Mouse (Mus musculus) left cerebral cortex, postnatal 36 days (tissue): ENCODE measurements around the gene Gm26920. TPM values are rescaled to one million over a fixed set of nuclear protein-coding genes. Genes with fewer than 3 reads are reported as not detected.
A peak's percentile ranks its signal among the peaks of the same experiment; 100 is the strongest.
"Not testable (repeated sequence)": the region's sequence is repeated elsewhere in the genome, so short reads cannot be mapped to it uniquely, and the experiment has no call there.

Source experiments
- DNase-seq, 2 experiments: peaks; one replicate each; pipeline ENCODE4 v3.0.0; 2021 to 2022; ENCODE audit warnings: low spot score in 2 of 2, mixed read lengths in 1 of 2
- intact Hi-C: fragments of 180-260 bp; cut with DNase I; formaldehyde crosslinking; loops from one replicate; pipeline ENCODE4 v1.15.1; 2025
- total RNA-seq, 2 experiments: library from RNA; stranded (reverse); gene quantifications; 2 replicates each; pipeline ENCODE4 v1.2.3; 2021

Gm26920 gene
- 1 to 10 TPM in 1 of 2 experiments, not detected in 1; 1.1 TPM for total RNA-seq

DNA sequence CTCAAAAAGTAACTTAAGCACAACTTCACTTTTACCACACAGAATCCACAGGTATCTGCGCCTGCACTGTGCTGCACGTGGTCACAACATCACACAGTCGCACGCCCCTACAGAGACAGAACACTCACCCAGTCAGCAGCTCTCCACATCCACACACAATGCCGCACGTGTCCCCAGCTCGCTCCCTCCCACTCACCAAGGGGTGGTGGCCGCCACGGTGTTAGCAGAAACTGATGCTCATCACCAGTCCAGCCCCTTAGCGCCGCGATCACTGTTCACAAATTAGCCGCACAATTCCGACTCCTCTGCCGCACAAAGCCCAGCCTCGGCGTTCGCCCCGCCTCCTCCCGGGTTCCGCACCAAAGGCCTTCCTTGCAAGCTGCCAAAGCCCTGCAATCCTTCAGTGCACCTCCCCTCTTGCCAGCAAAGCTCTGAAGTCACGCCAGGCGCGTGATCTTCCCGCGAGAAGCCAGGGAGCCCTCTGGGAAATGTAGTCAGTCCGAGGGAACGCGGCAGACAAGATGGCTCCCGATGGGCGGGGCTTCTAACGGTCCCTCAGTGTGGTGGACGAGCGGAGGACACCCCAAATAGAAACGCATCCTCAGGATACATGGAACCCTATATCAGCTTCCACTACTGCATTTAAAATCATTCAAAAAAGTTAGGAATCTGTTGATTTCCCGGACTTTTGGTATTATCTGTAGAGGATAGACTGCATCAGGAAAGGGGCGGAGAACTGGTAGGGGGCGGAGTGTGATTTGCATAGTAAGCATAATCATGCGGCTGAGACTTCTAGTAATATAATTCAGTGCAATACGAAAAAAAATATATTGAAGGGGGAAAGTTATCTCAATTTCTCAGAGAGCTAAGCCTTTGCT lies at the start of gene Gm26920, which contains the start of gene Zfp566:
Gene Gm26920, minus strand, starts transcription at position 319 of the 878 bp plus-strand sequence.
Gene Zfp566, minus strand, starts transcription at position 436 of the 878 bp plus-strand sequence.
- DNase-seq: peak; percentile 96
- intact Hi-C loops: loop anchor here (5.0 kb wide), 2 partner anchors 78 to 183 kb away; partner anchors contain the start of genes Zfp27 and Zfp383

- DNase-seq: peak in 1 of 2 experiments; percentile 15
- intact Hi-C loops: no loop called here
Measured at GRCm38 (mm10) chr7:30136826-30137225, 46.6 kb upstream of the Gm26920 start.

DNA sequence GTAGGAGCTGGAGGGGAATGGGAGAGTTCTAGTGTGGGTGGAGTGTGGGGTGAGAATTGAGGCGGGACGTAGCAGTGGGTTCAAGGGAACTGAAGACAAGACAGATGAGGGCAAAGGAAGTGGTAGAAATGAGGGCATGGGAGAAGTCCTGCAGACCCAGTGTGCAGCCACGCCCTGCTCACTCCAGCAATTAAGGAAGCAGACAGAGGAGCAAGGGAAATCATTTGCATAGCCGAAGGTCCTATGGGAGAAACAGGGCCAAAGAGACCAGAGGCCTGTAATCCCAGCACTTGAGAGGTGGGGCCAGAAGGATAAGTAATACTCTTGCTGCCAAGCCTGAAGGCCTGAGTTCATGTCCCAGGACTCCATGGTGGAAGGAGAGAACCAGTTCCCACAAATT lies 42.2 kb upstream of the Gm26920 start:
- DNase-seq: no peak
- intact Hi-C loops: no loop called here

- no peak for DNase-seq
- intact Hi-C loops: no loop called here
Measured at GRCm38 (mm10) chr7:30129900-30130299, 39.7 kb upstream of the Gm26920 start.

DNA sequence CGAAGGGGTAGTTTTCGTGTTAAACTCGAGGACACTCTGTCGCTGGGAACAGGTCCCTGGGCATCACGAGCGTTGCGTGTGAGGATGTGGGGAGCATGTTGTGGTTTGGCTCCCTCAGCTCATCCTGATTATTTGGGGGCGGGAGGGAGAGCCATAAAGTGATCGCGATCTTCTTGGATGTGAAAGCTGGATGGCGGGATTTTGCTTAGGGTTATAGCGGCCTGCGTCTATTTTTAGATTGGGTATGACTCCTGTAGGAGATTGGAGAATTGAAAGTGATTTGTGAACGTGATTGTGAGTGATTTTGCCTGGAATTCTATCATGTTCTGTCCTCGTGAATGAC lies 31.9 kb upstream of the Gm26920 start:
- DNase-seq: no peak
- intact Hi-C loops: no loop called here

GRCm38 (mm10) chr7:30121308-30122187 lies 31.3 kb upstream of the Gm26920 start, which contains the start of gene Zfp382:
Zfp382 (plus strand) TSS chr7:30121942.
- peak; percentile 91 to 92 for DNase-seq
- intact Hi-C loops: loop anchor here (2.0 kb wide), 1 partner anchor 23 kb away; no protein-coding TSS in a partner anchor

- DNase-seq, intact Hi-C loops: not testable (repeated sequence)
Measured at GRCm38 (mm10) chr7:30117935-30118334, 27.7 kb upstream of the Gm26920 start.

DNA sequence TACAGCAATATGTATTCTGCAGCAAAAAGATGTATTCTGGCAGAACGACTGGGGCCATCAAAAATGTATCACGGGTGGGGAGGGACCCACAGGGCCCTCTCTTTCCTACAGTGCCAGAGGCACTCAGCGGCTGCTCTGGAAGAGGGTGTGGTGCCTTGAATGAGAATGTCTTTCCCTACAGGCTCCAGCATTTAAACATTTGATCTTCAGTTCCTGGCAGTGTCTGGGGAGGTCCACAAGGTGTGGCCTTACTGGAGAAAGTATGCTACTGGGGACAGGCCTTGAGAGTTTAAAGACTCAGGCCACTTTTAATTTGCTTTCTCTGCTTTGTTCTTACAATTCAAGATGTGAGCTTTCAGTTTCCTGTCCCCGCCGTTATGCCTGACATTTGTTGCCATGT lies 25.9 kb upstream of the Gm26920 start:
- intact Hi-C loops: no loop called here
- no peak for DNase-seq

- intact Hi-C loops: loop anchor here (2.0 kb wide), 1 partner anchor 22 kb away; the partner anchor contains the start of gene Zfp382
- peak; percentile 83 for DNase-seq
Measured at GRCm38 (mm10) chr7:30099297-30099696, 9.1 kb upstream of the Gm26920 start.

DNA sequence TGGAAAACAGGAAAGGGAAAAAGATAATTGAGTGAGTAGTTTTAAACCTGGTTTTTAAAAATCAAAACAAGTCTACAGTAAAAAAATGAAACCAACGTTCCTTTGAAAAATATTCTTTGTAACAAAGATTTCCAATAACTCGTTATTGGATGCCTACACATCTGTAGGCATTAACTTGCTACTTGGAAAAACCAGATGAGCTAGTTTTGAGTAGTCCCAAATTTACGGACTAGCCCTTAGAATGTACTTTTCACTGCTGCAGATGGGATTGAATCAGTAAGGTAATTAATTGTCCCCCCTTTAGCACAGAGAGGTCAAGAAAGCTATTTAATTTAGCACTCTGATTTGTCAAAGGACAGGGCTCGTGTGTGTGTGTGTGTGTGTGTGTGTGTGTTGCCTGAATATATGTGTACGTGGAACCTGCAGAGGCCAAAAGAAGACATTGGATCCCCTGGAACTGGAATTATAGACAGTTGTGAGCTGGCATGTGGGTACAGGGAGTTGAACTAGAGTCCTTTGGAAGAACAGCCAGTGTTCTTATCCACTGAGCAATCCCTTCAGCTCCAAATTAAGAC lies 5.4 kb upstream of the Gm26920 start:
- intact Hi-C loops: loop anchor here (2.0 kb wide), 1 partner anchor 73 kb away; the partner anchor contains the start of gene Zfp146
- DNase-seq: no peak

- intact Hi-C loops: loop anchor here (2.0 to 5.0 kb wide), 3 partner anchors 74 to 188 kb away; partner anchors contain the start of genes Zfp146, Zfp27 and Zfp383
- peak; percentile 90 to 92 for DNase-seq
Measured at GRCm38 (mm10) chr7:30094646-30095429, 4.6 kb upstream of the Gm26920 start, which contains the start of gene Zfp260. Zfp260 (plus strand) TSS chr7:30094777.

- intact Hi-C loops: loop anchor here (2.0 to 5.0 kb wide), 3 partner anchors 75 to 187 kb away; partner anchors contain the start of genes Zfp146, Zfp27 and Zfp383
- no peak for DNase-seq
Measured at GRCm38 (mm10) chr7:30093918-30094415, 3.8 kb upstream of the Gm26920 start.

DNA sequence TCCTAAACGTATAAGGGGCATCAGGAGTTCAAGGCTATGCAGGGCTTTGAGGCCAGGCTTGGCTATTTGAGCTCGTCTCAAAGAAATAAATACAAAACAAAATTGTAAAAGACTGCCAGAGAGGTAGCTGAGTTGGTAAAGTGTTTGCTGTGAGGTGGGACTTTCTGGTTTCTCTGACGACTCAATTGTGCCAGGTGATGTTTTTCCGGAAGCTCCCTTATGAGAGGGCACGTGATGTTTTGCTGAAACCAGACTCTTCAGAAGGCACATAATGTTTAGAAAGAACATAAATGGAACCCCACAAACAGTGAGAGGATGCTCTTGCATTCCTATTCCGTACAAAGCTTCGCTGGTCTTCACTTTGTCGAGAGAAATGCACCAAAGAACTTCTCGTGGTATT lies 2.5 kb upstream of the Gm26920 start:
- intact Hi-C loops: loop anchor here (5.0 kb wide), 2 partner anchors 80 to 185 kb away; partner anchors contain the start of genes Zfp27 and Zfp383
- DNase-seq: no peak

DNA sequence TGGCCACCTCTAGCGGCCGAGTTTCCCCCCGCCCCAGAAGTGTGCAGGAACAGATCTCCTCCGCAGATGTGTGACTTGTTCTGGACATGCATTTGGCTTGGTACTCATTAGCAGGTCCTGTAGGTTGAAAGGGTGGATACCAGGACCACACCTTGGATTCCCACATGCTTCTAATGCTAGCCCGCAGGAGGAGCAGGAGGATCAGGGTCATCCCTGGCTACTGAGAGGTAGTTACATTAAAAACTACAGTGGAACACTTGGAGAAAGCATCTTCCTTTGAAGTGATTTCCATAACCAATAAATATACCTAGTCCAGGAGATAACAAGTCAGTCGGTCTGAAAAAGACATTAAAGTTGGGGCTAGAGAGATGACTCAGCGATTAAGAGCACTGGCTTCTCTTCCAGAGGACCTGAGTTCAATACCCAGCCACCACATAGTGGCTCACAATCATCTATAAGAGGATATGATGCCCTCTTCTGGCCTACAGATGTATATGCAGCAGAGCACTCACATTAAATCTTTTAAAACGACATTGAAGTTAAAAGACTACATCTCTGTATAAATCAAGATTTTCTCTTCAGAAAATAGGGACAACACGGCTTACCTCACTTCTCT lies 868 bp upstream of the Gm26920 start:
- intact Hi-C loops: loop anchor here (5.0 kb wide), 2 partner anchors 79 to 184 kb away; partner anchors contain the start of genes Zfp27 and Zfp383
- peak in 1 of 2 experiments; percentile 24 for DNase-seq

GRCm38 (mm10) chr7:30089405-30089804 lies 805 bp downstream of the Gm26920 start:
- intact Hi-C loops: no loop called here
- no peak for DNase-seq

DNA sequence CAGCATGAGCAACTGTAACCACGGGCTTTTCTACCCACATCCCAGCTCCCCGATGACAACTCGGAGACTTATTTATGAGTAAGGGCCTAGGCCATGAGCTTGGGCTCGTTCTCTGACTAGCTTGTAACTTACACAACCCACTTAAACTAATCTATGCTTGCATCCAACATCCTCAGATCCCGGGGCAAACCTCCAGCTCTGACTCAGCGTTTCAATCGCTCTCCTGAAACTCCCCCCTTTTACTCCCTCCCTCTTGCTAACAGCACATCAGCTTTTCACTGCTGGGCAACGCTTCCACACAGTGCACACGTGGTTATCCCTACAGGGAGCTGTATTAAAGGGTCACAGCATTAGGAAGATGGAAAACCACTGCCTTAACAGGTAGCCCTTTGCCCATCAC lies 3.7 kb downstream of the Gm26920 start:
- intact Hi-C loops: no loop called here
- peak in 1 of 2 experiments; percentile 19 for DNase-seq

- DNase-seq: peak; percentile 84 to 86
- intact Hi-C loops: no loop called here
Measured at GRCm38 (mm10) chr7:30072146-30073028, 17.8 kb downstream of the Gm26920 start, which contains the start of gene Zfp82. Zfp82 (minus strand) TSS chr7:30072900.
